Mouse (Mus musculus) limb, embryonic 12.5 days (tissue): ENCODE results near the gene Bicd2. TPM values are rescaled to one million over a fixed set of nuclear protein-coding genes. Genes with fewer than 3 reads are reported as not detected.

Source experiments
- ATAC-seq: fragments of 200-750 bp; cut with Nextera tagmentation; 2 replicates; pipeline ENCODE4 v1.8.0; 2017; ENCODE audit warnings: low read depth, moderate TSS enrichment; ENCODE audit not compliant: insufficient number of reproducible peaks, insufficient read depth, low FRiP score, low TSS enrichment
- H3K27ac ChIP-seq: fragments of 300-500 bp; sonication (generic); 2 replicates; pipeline ENCODE4 v1.5.1; 2016; ENCODE audit warnings: mild to moderate bottlenecking, moderate library complexity
- H3K27me3 ChIP-seq: fragments of 300-500 bp; sonication (generic); 2 replicates; pipeline ENCODE4 v1.6.1; 2016; ENCODE audit warnings: mild to moderate bottlenecking, moderate library complexity
- H3K36me3 ChIP-seq: fragments of 300-500 bp; sonication (generic); 2 replicates; pipeline ENCODE4 v1.6.1; 2016; ENCODE audit warnings: mild to moderate bottlenecking, moderate library complexity
- H3K4me1 ChIP-seq: fragments of 300-500 bp; sonication (generic); replicated peaks from 2 replicates; pipeline ENCODE4 v1.6.1; 2016
- H3K4me2 ChIP-seq: fragments of 300-500 bp; sonication (generic); 2 replicates; pipeline ENCODE4 v1.6.1; 2016; ENCODE audit warnings: mild to moderate bottlenecking, moderate library complexity
- H3K4me3 ChIP-seq: fragments of 300-500 bp; sonication (generic); replicated peaks from 2 replicates; pipeline ENCODE4 v1.5.1; 2016; ENCODE audit warnings: mild to moderate bottlenecking
- H3K9ac ChIP-seq: fragments of 300-500 bp; sonication (generic); replicated peaks from 2 replicates; pipeline ENCODE4 v1.6.1; 2016; ENCODE audit warnings: mild to moderate bottlenecking, moderate library complexity
- H3K9me3 ChIP-seq: fragments of 300-500 bp; sonication (generic); 2 replicates; pipeline ENCODE4 v1.6.1; 2016; ENCODE audit warnings: mild to moderate bottlenecking, moderate library complexity
- WGBS: fragments of 180-500 bp; shearing (Covaris S2); methylation state at CpG from one replicate; pipeline ENCODE4 v1.1.7; 2016; 5-methylcytosine and 5-hydroxymethylcytosine counted together
- polyA plus RNA-seq: library from polyadenylated mRNA; unstranded; fragments of >200 nt; fragmentation: Nextera tagmentation; extraction: Ambion mirVana; gene quantifications from 2 replicates; pipeline ENCODE4 v1.2.1, GENCODE M21; 2016

Bicd2 gene
- polyA plus RNA-seq = 34.7 and 37.6 TPM in 2 replicates

DNA sequence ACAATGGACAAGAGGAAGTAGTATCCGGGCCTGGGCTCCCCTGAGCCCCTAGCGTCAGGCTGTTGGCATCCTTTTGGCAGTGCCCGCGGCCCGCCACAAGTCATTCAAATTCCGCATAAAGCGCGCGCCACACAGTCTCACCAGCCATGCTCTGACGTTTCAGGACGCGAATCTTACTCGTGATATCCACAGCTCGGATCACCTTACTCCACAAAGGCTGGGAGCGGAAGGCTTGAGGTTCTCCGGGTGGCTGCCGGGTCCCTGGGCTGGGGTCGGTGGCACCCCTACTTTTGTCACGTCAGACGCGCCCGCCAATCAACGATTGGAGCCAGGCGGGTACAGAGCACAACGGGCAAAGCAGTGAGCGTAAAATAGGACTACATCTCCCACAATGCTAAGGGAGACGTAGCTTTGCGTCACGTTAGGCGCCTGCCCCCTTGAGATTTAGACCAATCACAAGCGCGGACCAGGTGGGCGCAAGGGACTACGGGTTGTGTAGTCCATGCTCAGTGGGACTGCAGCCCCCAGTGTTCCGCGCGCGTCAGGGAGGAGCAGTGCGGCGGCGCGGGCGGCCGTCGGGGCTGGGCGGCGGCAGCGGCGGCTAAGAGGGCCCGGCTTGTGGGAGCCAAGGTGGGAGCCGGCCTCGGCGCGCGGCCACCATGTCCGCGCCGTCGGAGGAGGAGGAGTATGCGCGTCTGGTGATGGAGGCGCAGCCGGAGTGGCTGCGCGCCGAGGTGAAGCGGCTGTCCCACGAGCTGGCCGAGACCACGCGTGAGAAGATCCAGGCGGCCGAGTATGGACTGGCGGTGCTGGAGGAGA is at the start of gene Bicd2:
Gene Bicd2 (plus strand): TSS at position 574 of the 819 bp plus-strand sequence.
- peak; percentile 99 for ATAC-seq
- Histone ChIP-seq H3K9ac (peak within 1 kb of the TSS; percentile 87), H3K4me3 (peak within 1 kb of the TSS; percentile 88), H3K4me2 (peak within 1 kb of the TSS; percentile 90), H3K36me3 (no peaks in the 10 kb centered on the region), H3K9me3 (no peaks in the 10 kb centered on the region), H3K4me1 (peaks cover 43% of the 10 kb centered on the region), H3K27ac (peak within 1 kb of the TSS; percentile 84), H3K27me3 (no peaks in the 10 kb centered on the region)
- under 1% methylated on average over 74 of the region's 74 CpGs for WGBS

DNA sequence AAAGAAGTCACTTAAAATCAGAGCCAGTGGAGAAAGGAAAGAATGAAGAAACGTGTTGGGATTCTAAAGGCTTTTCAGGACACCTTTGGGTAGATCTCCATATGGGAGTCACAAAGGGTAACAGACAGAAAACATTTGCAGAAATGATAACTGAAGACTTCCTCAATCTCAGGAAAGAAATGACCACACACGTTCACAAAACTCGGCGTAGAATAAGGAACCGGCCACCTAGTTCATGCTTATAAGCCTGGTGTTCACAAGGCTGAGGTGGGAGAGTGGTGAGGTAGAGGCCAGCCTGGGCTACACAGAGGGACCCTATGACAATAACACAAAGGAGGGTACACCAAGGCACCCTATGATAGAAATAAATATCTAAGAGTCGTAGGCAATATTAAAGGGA is 49.4 kb upstream of the Bicd2 start:
- no peak for ATAC-seq
- Histone ChIP-seq H3K27me3 (no peaks in the 10 kb centered on the region), H3K9ac (no peak overlapping the region), H3K4me1 (no peaks in the 10 kb centered on the region), H3K36me3 (no peaks in the 10 kb centered on the region), H3K4me3 (no peak overlapping the region), H3K4me2 (no peak overlapping the region), H3K9me3 (0 out of 2 replicates have a peak, but pooled peaks cover 5% of the 10 kb centered on the region), H3K27ac (no peak overlapping the region)
- 89% methylated on average over 6 of the region's 6 CpGs for WGBS

DNA sequence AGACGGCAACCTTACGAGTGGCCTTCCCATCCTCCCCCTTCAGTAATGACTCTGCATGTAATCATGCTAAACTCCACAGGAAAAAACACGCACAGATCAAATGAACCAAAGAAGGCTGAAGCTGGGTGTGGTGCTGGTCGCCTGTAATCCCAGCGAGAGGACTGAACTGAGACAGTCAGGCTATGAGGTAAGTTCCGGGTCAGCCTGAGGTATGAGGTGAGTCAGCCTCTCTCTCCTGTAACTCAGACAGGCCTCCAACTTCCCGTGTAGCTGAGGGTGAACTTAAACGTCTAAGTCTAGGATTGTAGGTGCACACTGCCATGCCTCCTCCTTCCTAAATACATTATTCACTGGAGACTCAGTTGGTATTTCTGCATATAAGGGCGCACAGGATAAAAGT is 47.3 kb upstream of the Bicd2 start:
- Histone ChIP-seq H3K9ac (no peak overlapping the region), H3K4me2 (no peak overlapping the region), H3K27ac (no peak overlapping the region), H3K27me3 (no peaks in the 10 kb centered on the region), H3K9me3 (0 out of 2 replicates have a peak, but pooled peaks cover 5% of the 10 kb centered on the region), H3K4me3 (no peak overlapping the region), H3K36me3 (no peaks in the 10 kb centered on the region), H3K4me1 (no peaks in the 10 kb centered on the region)
- 83% methylated on average over 9 of the region's 9 CpGs for WGBS
- ATAC-seq = no peak

- Histone ChIP-seq H3K4me2 (no peak overlapping the region), H3K9me3 (0 out of 2 replicates have a peak, but pooled peaks cover 4% of the 10 kb centered on the region), H3K27me3 (no peaks in the 10 kb centered on the region), H3K4me3 (no peak overlapping the region), H3K9ac (no peak overlapping the region), H3K4me1 (no peaks in the 10 kb centered on the region), H3K36me3 (no peaks in the 10 kb centered on the region), H3K27ac (no peak overlapping the region)
- 79% methylated on average over 7 of the region's 7 CpGs for WGBS
- ATAC-seq = no peak
These were observed 45.1 kb upstream of the Bicd2 start for GRCm38 (mm10) chr13:49296270-49296669.

- Histone ChIP-seq H3K27ac (no peak overlapping the region), H3K4me2 (no peak overlapping the region), H3K4me1 (no peaks in the 10 kb centered on the region), H3K4me3 (no peak overlapping the region), H3K9ac (no peak overlapping the region), H3K9me3 (no peaks in the 10 kb centered on the region), H3K36me3 (no peaks in the 10 kb centered on the region), H3K27me3 (no peaks in the 10 kb centered on the region)
- WGBS = 81% methylated on average over 14 of the region's 14 CpGs
- no peak; the same call in 1 of the 2 replicates for ATAC-seq
These were observed 42.6 kb upstream of the Bicd2 start for GRCm38 (mm10) chr13:49298514-49299381.

GRCm38 (mm10) chr13:49300771-49301170 is 40.6 kb upstream of the Bicd2 start:
- Histone ChIP-seq H3K27me3 (no peaks in the 10 kb centered on the region), H3K9me3 (no peaks in the 10 kb centered on the region), H3K9ac (no peak overlapping the region), H3K27ac (no peak overlapping the region), H3K36me3 (no peaks in the 10 kb centered on the region), H3K4me1 (no peaks in the 10 kb centered on the region), H3K4me2 (no peak overlapping the region), H3K4me3 (no peak overlapping the region)
- WGBS = 69% methylated on average over 1 of the region's 1 CpGs
- ATAC-seq = no peak

GRCm38 (mm10) chr13:49306771-49307310 is 34.5 kb upstream of the Bicd2 start:
- 69% methylated on average over 7 of the region's 7 CpGs for whole genome bisulfite sequencing
- Histone ChIP-seq H3K4me2 (no peak overlapping the region), H3K4me3 (no peak overlapping the region), H3K4me1 (peaks cover 4% of the 10 kb centered on the region; the same call in 1 of the 2 replicates), H3K9ac (no peak overlapping the region), H3K9me3 (no peaks in the 10 kb centered on the region), H3K27me3 (no peaks in the 10 kb centered on the region), H3K36me3 (no peaks in the 10 kb centered on the region), H3K27ac (peak overlapping the region; percentile 12; the same call in 1 of the 2 replicates)
- ATAC-seq = no peak

- H3K9ac ChIP-seq = no peak overlapping the region
- H3K27me3 ChIP-seq = no peaks in the 10 kb centered on the region
- H3K4me3 ChIP-seq = no peak overlapping the region
- WGBS = 36% methylated on average over 10 of the region's 10 CpGs
- no peak for ATAC-seq
- H3K4me1 ChIP-seq = peaks cover 4% of the 10 kb centered on the region; the same call in 1 of the 2 replicates
- no peak overlapping the region for H3K4me2 ChIP-seq
- H3K36me3 ChIP-seq = no peaks in the 10 kb centered on the region
- no peaks in the 10 kb centered on the region for H3K9me3 ChIP-seq
- H3K27ac ChIP-seq = peak overlapping the region; percentile 12; the same call in 1 of the 2 replicates
These were observed 33.9 kb upstream of the Bicd2 start for GRCm38 (mm10) chr13:49307311-49307969.

DNA sequence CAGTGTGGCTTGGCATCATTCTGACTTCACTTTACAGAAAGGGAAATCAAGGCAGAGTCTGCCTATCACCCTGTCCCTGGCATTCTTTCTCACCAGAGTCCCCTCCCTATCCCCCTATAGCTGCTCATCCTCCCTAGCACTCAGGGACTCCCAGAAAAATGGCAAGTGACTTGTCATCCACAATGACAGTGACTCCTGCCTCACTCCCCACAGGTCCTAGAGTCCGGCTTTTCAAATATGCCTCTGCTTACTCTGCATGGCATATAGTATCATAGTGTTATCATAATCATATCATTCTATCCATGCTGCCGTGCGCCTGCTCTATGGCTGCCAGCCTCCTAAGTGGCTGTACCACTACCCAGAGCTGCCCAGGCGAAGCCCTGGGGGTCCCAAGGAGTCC is 33.2 kb upstream of the Bicd2 start:
- no peak overlapping the region for H3K4me2 ChIP-seq
- no peaks in the 10 kb centered on the region for H3K27me3 ChIP-seq
- H3K4me1 ChIP-seq = peaks cover 4% of the 10 kb centered on the region; the same call in 1 of the 2 replicates
- WGBS = 92% methylated on average over 4 of the region's 4 CpGs
- H3K36me3 ChIP-seq = no peaks in the 10 kb centered on the region
- H3K27ac ChIP-seq = 0 out of 2 replicates have a peak overlapping the region, but pooled peaks have one; percentile 41
- no peaks in the 10 kb centered on the region for H3K9me3 ChIP-seq
- no peak overlapping the region for H3K9ac ChIP-seq
- no peak for ATAC-seq
- no peak overlapping the region for H3K4me3 ChIP-seq

- H3K4me3 ChIP-seq = no peak overlapping the region
- WGBS = 88% methylated on average over 16 of the region's 16 CpGs
- no peak for ATAC-seq
These were observed 32.5 kb upstream of the Bicd2 start for GRCm38 (mm10) chr13:49308861-49309403.

More at GRCm38 (mm10) chr13:49308861-49309403, 32.5 kb upstream of the Bicd2 start:
- Histone ChIP-seq H3K4me1 (peaks cover 4% of the 10 kb centered on the region; the same call in 1 of the 2 replicates), H3K9me3 (no peaks in the 10 kb centered on the region), H3K36me3 (no peaks in the 10 kb centered on the region), H3K9ac (no peak overlapping the region), H3K4me2 (no peak overlapping the region), H3K27ac (no peak overlapping the region), H3K27me3 (no peaks in the 10 kb centered on the region)
